Mouse (Mus musculus) E14TG2a.4 (cell line): ENCODE measurements around the gene Epb41l4b.

Experiments used
- H3K27me3 ChIP-seq: 2 replicates; pipeline ENCODE4 v1.6.1; 2014; ENCODE audit warnings: low read length, control low read depth; ENCODE audit not compliant: insufficient read depth
- H3K36me3 ChIP-seq: 2 replicates; pipeline ENCODE4 v1.6.1; 2014; ENCODE audit warnings: low read length, control low read depth; ENCODE audit not compliant: insufficient read depth
- H3K4me1 ChIP-seq: replicated peaks from 2 replicates; pipeline ENCODE4 v1.6.1; 2014; ENCODE audit warnings: low read depth, low read length, control low read depth
- H3K4me3 ChIP-seq: replicated peaks from 2 replicates; pipeline ENCODE4 v1.5.1; 2014; ENCODE audit warnings: mild to moderate bottlenecking, low read length
- H3K9me3 ChIP-seq: 2 replicates; pipeline ENCODE4 v1.6.1; 2014; ENCODE audit warnings: low read length, control low read depth
- CTCF ChIP-seq: conservative IDR thresholded peaks from 2 replicates; pipeline ENCODE4 v1.5.1; 2014; ENCODE audit warnings: low read length
- NANOG ChIP-seq: IDR thresholded peaks from 2 replicates; pipeline ENCODE4 v1.6.1; 2014; ENCODE audit warnings: borderline replicate concordance, low read length, mixed read lengths
- POU5F1 ChIP-seq: IDR thresholded peaks from 2 replicates; pipeline ENCODE4 v1.6.1; 2014; ENCODE audit warnings: low read length, borderline replicate concordance

Gene Epb41l4b

GRCm38 (mm10) chr4:57055635-57056034, 87.6 kb downstream of the Epb41l4b start:
- peaks cover 4% of the 10 kb centered on the region; the same call in 1 of the 2 replicates for H3K4me1 ChIP-seq
- H3K27me3 ChIP-seq = no peaks in the 10 kb centered on the region
- H3K4me3 ChIP-seq = no peak overlapping the region
- no peaks in the 10 kb centered on the region for H3K36me3 ChIP-seq
- H3K9me3 ChIP-seq = no peaks in the 10 kb centered on the region
- TF ChIP-seq NANOG = no peak
- no peak for TF ChIP-seq POU5F1
- no peak for TF ChIP-seq CTCF

- H3K4me1 ChIP-seq = peaks cover 27% of the 10 kb centered on the region
- peaks cover 7% of the 10 kb centered on the region; the same call in 1 of the 2 replicates for H3K27me3 ChIP-seq
- H3K9me3 ChIP-seq = peaks cover 1% of the 10 kb centered on the region
- no peak overlapping the region for H3K4me3 ChIP-seq
- TF ChIP-seq CTCF = no peak
- no peak for TF ChIP-seq NANOG
- no peak for TF ChIP-seq POU5F1
- H3K36me3 ChIP-seq = no peaks in the 10 kb centered on the region
These were observed 93.8 kb downstream of the Epb41l4b start for GRCm38 (mm10) chr4:57049281-57049921.

DNA sequence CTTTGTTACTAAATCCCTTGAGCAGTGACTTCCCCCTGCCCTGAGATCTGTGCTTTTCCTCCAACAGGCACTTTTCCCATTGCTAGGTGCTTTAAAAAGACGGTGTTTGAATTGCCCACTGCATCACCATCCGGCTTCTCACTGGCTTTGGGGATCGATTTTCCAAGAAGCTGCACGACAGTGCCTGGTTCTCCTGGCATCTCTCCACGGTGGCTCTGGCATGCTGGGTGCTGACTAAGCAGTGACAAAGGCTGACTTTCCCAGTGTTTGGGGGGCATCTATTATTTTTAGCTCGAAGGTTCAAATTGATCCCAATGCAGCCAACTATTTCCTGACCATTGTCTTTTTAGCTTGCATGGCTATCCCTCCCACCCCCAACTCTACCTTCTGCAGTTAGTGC, 94.7 kb downstream of the Epb41l4b start:
- Histone ChIP-seq H3K4me1 (peaks cover 26% of the 10 kb centered on the region), H3K36me3 (no peaks in the 10 kb centered on the region), H3K27me3 (peaks cover 7% of the 10 kb centered on the region; the same call in 1 of the 2 replicates), H3K4me3 (no peak overlapping the region), H3K9me3 (peaks cover 8% of the 10 kb centered on the region)
- TF ChIP-seq CTCF (no peak), POU5F1 (no peak), NANOG (no peak)

- no peaks in the 10 kb centered on the region for H3K36me3 ChIP-seq
- TF ChIP-seq CTCF (no peak), NANOG (no peak), POU5F1 (no peak)
- peaks cover 7% of the 10 kb centered on the region; the same call in 1 of the 2 replicates for H3K27me3 ChIP-seq
- H3K9me3 ChIP-seq = peaks cover 8% of the 10 kb centered on the region
- H3K4me1 ChIP-seq = peaks cover 22% of the 10 kb centered on the region
- no peak overlapping the region for H3K4me3 ChIP-seq
These were observed 97.1 kb downstream of the Epb41l4b start for GRCm38 (mm10) chr4:57046160-57046571.

DNA sequence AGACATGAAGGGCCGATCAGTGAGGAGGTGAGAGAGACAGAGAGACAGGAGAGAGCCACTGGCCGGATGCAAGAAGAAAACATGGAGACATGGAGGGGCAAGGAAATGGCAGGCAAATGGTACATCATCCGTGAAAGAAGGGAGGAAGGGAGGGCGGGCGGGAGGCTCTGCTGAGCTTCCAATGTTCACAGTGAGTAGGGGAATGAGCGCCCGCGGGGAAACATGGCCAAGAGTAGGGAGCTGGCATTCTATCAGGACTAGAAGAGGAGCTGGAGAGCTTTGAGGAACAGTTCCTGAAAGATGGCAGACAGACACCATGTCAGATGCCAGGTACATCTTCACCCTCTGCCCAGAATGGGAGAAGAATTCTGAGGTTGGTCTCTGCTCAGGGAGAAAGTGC, 99.6 kb downstream of the Epb41l4b start:
- no peak overlapping the region for H3K4me3 ChIP-seq
- TF ChIP-seq POU5F1 (no peak), NANOG (no peak), CTCF (no peak)
- H3K36me3 ChIP-seq = no peaks in the 10 kb centered on the region

DNA sequence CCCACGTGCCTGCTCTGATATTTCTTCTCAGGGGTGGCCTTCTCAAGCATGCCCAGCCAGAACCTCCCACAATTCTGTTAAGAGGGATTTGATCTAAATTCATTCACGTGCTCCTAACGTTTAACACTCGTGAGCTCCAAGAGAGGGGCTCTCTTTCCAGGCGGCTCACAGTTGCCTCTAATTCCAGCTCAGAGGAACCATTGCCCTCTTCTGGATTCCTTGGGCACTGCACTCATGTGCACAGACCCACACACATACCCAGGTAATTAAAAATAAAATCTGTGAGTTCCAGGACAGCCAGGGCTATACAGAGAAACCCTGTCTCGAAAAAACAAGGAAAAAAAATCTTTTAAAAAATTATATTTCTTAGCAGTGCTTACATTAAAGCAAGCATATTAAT, 101.6 kb downstream of the Epb41l4b start:
- Histone ChIP-seq H3K4me3 (no peak overlapping the region), H3K4me1 (peaks cover 37% of the 10 kb centered on the region), H3K36me3 (no peaks in the 10 kb centered on the region), H3K9me3 (peaks cover 8% of the 10 kb centered on the region), H3K27me3 (peaks cover 13% of the 10 kb centered on the region)
- TF ChIP-seq CTCF (peak; percentile 60), NANOG (no peak)

More for the DNA sequence above, 99.6 kb downstream of the Epb41l4b start:
- Histone ChIP-seq H3K27me3 (peaks cover 7% of the 10 kb centered on the region), H3K4me1 (peaks cover 35% of the 10 kb centered on the region), H3K9me3 (peaks cover 8% of the 10 kb centered on the region)

- Histone ChIP-seq H3K27me3 (peaks cover 9% of the 10 kb centered on the region), H3K4me3 (no peak overlapping the region), H3K9me3 (peaks cover 8% of the 10 kb centered on the region), H3K4me1 (peaks cover 33% of the 10 kb centered on the region), H3K36me3 (no peaks in the 10 kb centered on the region)
- TF ChIP-seq POU5F1 (no peak), CTCF (peak; percentile 13; the same call in 1 of the 2 replicates)
These were observed 102.0 kb downstream of the Epb41l4b start for GRCm38 (mm10) chr4:57041211-57041610.

- TF ChIP-seq POU5F1 (no peak), CTCF (no peak), NANOG (no peak)
- no peaks in the 10 kb centered on the region for H3K36me3 ChIP-seq
- peaks cover 9% of the 10 kb centered on the region for H3K27me3 ChIP-seq
- H3K4me3 ChIP-seq = 0 out of 2 replicates have a peak overlapping the region, but pooled peaks have one; percentile 29
- H3K4me1 ChIP-seq = peaks cover 30% of the 10 kb centered on the region
- peaks cover 8% of the 10 kb centered on the region for H3K9me3 ChIP-seq
These were observed 102.8 kb downstream of the Epb41l4b start for GRCm38 (mm10) chr4:57040481-57040880.
